Mouse (Mus musculus): ENCODE results near the gene Nolc1.
A peak's percentile ranks its signal among the peaks of the same experiment; 100 is the strongest.

Gene Nolc1

DNA sequence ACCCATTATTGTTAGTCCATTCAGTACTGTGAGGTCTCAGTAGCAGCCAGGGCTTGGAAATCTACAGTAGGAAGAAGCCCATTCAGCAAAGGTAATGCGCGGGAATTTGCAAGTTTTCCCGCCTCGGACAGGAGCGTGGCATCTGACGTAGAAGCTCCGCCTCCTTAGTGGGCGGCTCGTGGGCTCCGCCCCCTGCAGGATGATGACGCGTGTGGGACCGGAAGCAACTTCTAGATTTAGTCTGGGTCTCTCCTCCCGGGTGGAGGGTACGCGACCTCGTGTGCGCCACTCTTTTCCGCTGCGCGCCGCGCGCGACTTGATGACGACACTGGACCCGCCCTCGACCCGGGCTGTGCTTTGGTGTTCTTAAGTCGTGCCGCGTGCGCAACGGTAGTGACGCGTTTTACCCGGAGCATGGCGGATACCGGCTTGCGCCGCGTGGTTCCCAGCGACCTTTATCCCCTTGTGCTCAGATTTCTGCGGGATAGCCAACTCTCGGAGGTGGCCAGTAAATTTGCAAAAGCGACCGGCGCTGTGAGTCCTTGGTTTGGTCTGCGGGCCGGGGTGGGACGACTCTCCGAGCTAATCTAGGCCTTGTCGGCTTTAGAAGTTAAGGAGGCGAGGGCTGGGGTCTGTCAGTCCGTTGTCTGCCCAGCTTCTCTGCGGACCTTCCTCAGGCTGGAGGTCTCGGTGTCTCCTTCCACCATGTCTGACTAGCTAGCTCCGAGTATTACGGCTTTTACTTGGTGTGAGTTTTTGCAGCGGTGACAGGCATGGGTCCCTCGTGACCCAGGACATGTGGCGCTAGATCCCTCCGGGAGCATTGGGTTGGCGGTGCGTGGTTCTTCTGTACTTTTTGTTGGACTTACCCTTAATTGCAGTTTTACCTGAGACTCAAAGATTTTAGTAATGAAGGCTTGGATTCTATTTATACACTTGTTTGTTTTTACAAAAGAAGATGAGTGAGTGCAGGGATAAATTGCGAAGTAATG, at the start of gene Nolc1:
Gene Nolc1, plus strand, starts transcription at position 248 of the 992 bp plus-strand sequence.
- peak; percentile 100 for DNase-seq (ENCODE audit: low read depth, low spot score)

DNA sequence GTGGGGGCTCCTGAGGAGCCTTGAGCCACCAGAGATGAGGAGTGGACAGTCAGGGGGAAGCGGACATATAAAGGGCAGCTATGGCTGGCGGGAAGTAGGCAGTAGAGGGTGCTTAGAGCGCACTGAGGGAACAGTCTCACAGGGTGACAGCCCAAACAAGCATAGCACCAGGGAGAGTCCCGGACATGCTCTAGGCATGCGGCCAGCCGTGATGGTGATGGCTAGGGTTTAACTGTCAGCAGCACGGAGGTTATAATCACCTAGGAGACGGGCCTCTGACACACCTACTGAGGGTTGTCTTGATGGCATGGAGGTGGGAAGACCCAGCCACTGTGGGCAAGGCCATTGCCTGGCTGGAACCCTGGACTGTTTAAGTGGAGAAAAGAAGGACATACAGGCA, 49.1 kb upstream of the Nolc1 start:
- DNase-seq (ENCODE audit: low read depth, low spot score): no peak

DNA sequence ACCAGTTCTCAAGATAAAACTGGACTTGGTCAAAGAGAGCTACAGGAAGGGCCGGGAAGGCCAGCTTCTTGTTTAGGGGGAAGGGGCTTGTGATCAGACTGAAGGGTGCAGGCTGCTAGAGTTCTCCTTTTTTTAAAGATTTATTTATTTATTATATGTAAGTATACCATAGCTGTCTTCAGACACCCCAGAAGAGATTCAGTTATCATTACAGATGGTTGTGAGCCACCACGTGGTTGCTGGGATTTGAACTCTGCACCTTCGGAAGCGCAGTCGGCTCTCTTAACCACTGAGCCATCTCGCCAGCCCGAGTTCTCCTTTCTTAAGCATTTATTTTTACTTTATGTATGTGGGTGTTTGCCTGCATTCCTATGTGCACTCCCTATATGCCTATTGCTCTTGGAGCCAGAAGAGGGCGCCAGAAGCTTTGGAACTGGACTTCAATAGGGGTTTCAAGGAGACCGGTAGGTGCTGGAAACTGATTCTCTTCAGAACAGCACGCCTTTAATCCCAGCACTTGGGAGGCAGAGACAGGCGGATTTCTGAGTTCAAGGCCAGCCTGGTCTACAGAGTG, 46.8 kb upstream of the Nolc1 start:
- DNase-seq (ENCODE audit: low read depth, low spot score): peak; percentile 86

DNA sequence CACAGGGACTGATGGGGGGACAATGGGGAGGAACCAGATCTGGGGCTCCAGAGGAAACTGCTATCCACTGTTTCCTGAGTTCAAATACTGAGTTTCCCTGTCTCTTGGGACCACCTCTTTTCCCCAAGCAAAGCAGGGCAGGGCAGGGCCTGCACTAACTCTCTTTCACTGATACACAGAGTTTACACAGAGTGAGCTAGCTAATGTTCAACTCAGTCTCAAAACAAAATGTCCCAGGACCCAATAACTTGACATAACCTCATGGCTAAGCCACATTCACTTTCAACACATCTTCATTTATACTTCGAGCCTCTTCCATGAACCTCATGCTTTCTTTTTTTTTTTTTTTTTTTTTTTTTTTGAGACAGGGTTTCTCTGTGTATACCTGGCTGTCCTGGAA, 46.0 kb upstream of the Nolc1 start:
- DNase-seq (ENCODE audit: low read depth, low spot score): no peak

DNA sequence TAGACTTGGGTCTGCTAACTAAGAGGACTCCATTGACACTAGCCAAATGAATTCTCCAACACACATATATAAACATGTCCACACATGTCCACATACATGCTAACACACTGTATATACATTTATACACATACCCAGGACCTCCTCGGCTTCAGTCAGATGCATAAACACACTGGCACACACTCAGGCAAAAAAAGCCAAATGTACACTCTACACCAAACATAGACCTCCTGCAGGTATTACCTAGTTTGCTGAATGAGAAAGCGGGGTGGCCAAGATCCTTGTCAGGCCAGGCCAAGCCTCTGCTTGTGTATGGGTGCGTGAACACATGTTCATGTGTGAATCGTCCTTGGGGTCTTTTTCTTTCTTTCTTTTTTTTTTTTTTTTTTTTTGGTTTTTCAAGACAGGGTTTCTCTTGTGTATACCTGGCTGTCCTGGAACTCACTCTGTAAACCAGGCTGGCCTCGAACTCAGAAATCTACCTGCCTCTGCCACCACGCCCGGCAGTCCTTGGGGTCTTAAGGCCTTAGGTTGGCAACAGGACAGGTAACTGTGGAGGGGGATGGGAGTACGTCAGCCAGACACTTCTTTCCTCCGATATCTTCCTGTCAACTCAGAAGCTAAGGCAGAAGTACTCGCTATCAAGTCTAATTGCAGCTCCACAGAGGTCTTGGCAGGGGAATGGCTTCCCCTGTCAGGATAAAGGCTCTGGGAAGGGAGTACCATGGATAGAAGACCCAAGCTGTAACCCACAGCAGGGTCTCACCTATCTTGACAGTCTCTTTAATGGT, 45.3 kb upstream of the Nolc1 start:
- DNase-seq (ENCODE audit: low read depth, low spot score): no peak

DNA sequence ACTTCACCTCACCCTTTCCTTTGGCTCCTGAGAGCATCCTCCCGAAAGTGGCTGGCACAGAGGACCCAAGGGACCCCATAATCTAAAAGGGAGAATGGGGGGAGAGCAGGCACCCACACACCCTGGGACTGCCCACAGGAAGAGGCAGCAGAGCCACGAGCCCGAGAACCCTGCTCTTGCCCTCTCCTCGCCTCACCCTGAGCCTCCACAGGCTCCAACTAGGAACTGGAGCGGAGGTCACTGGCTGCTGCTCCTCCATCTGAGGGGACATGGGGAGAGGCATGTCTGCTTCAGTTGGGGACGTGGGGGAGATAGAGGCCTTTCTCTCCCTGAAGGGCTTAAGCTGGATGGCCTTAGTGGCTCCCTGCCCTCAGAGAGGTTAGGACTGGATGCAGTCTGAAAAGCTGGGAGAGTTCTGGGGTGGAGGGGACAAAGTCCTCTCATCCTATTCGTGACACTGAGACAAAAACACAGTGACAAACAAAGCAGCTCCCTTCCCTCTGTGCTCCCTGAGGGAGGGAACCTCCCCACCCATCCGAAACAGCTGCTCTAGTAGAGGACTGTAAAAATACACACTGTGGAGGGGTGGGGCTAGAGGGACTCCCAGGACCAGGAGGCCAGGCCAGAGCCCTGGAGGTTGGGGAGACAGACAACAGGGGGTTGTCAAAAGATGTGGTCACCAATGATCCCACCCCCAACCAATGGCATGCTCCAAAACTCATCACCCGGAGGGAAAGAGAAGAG, 43.8 kb upstream of the Nolc1 start:
- no peak for DNase-seq (ENCODE audit: low read depth, low spot score)

DNA sequence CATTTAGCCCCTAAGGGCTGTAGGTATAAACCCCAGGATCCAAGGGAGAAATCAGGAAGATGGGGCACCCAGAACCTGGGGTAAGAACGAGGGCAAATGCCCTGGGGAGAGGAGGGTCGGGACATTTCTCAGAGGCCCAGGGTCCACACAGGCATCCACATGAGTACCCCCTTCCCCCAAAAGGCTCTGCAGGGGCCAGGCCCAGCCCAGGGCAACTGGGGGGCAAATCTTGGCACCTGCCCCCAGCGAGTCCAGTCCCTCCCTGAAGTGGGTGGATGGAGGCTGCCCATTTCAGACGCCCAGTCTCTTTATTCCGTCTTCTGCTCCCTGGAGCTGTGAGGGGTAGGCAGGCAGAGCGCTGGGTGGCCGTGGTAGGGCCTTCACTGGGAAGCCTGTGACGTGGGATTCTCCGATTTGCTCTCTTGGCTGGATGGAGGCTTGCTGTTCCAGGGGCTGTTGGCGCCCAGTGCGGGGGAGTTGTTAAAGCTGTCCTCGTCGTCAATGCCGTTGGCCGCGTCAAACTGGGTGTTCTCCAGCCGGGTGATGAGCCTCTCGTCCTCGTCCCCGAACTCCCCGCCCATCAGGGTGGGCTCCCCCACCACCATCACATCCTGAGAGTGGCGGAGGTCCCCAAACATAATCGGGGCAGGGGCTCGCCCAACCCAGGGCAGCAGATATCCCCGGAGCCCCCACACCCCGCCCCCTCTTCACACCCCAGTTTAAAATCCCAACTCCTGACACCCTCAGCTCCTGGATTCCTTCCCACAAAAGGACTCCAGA, 42.7 kb upstream of the Nolc1 start:
- DNase-seq (ENCODE audit: low read depth, low spot score): no peak

DNA sequence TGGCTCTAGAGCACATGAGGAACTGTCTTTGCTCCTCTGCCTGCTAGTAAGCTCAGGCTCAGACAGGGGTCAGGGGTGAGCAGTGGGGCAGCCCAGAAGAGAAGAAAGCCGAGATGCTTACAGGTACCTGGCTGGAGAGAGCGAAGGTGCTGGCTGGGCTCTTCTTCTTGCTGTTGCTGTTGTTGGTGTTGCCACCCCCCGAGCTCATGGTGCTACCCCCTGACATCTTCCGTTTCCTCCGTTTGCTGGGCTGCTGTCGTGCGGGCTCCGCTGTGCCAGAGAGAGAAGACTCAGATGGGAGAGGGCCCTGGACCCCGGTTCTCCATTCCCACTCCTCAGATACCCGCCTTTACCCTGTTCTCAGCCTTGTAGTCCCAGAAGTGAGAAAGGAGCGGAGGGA, 41.8 kb upstream of the Nolc1 start:
- DNase-seq (ENCODE audit: low read depth, low spot score): no peak

DNA sequence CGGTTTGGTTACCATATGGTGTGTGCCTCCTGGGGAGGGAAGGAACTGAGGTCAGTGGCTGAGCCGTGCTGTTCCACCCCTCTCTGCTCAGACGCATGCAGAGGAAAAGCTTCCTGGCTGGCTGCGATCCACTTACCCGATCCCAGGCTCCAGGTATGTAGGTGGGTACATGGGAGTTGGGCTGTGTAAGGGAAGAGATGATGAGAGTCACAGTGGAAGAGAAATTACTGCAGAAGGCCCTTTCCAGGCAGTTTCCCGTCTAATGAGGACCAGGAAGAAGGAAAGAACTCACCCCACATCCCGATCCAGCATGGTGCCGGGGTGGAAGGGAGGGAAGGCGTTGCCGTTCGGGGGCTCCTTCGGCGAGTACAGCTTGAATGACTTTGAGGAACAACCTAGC, 39.7 kb upstream of the Nolc1 start:
- DNase-seq (ENCODE audit: low read depth, low spot score): no peak

DNA sequence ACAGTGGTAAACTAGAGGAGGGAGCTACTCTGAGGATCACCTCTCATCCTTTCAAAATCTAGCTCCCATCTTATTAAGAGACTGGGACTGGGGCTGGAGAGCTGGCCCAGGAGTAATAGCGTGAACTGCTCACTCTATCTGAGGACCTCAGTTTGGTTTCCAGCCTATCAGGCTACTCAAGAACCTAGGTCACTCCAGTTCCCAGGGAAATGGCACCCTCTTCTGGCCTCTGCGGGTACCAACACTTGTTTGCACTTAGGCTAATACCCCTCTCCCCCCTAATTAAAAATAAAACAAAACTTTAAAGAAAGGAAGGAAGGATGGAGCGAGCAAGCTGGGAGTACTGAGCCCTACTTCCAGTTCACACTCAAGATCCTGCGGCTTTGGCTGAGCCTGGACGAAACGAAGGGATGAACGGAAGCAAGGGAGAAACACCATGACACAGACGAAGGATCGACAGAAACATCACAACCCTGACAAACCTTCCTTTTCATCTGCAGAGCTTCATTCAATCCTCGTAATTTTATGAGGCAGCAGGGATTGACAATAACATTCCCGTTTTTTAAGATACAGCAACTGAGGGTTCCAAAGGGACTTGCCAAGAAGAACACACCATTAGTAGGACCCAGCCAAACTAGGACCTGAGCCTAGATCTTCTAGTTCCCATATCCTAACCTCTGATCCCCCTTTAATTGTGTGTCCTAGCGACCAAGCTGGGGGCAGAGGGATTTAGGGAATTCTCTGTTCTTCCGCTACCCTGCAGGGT, 39.0 kb upstream of the Nolc1 start:
- peak; percentile 79 for DNase-seq (ENCODE audit: low read depth, low spot score)

DNA sequence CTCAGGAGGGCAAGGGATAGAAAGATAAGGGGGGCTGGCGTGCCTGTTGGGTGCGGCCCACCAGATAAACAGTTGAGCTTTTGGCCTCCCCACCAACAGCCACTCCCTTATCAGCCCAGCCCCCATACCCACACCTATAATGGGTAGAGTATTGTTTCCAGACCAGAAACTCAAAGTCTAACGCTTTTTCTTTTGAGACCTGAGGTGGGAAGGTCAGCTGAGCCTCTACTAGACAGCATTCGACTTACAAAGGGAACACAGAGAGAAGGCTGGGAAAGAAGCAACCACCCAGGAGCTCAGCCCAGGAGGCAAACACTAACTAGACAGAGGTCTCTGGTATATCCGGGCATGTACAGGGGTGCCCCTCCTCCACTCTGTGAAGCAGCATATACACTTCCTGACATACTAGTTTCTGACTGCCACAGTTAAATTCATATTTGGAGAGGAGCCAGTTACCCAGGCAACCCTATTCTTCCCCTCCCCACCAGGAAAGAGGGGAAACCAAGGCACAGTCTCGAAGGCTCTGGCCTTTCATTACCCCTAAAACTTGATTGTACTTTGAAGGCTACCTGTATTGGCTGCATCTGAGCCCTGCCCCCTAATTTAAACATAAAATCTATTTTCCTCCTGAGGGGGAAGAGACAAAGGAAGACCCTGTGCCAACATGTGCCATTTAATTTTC, 38.3 kb upstream of the Nolc1 start:
- peak; percentile 95 for DNase-seq (ENCODE audit: low read depth, low spot score)

DNA sequence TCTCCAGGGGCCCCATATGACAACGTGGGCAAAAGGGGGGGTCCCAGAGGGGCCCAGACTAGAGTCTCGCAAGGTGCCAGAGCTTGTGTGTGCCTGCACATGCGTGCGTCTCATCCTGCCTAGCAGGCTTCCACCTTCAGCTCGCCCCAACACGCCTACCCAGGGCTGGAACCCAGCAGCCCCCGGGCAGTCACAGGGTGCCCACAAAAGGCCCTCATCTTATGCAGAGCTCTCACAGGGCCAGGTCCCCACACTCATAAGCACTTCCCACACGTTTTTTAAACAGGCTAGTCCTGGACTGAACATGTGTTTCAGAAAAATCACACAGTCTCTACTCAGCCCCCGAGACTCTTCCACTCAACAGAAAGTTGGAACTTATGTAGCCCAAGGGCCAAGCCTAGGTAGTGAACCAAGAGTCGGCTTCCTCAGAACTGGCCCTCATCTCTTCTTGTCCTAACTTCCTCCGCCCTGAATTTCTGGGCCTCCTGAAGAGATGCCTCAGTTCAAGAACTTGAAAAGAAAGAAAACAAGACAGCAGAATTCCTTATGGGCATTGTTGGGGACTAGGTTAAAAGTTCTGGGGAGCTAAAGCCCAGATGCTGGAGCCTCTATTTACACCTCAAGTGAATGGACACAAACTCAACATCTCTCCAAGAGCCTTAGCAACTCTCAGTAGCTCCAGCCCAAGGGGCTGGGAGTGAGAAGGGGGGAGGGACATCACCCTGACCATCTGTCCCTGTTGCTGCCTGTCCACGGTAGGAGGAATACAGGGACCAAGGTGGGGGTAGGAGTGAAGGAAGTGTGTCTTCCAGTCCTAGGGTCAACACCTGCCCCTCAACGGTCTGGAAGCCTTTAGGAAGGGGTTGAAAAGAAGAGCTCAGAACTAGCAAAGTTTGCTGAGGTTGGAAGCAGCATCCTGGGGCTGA, 37.5 kb upstream of the Nolc1 start:
- no peak for DNase-seq (ENCODE audit: low read depth, low spot score)

DNA sequence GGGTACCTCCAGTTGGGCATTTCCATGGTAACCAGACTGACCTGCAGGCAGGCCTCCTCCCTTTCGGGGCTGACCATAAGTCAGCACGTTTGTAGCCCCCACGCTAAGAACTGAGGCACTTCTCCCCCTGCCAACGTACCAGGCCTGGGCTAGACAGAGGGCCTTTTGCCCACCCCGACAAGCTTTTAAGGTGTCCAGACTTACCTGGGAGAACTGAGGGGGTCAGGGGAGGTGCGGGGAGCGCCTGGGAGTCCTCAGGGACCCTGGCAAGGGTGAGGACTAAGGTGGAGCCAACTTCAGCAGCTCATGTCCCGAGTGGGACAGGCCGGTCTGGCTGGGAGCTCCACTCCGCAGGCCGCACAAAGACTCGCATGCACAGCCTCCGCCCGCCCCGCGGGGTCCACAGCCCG, 36.8 kb upstream of the Nolc1 start:
- DNase-seq (ENCODE audit: low read depth, low spot score): no peak

DNA sequence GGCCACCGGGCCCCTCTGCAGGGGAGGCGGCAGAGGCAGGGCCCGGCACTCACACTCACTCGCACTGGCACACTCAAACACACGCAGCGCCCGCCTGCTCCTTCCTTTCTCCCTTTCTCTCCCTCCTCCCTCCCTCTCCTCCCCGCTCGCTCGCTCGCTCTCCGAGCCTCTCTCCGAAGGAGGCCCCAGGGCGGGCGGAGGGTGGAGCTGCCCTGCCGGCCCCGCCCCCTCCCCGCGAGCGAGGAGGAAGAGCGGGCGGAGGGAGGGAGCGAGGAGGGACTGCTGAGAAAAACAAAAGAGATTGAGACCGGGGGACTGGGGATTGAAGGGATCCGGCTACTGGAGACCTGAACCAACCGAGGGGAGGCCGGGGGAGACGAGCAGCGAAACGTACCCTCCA, 36.2 kb upstream of the Nolc1 start:
- peak; percentile 90 for DNase-seq (ENCODE audit: low read depth, low spot score)

DNA sequence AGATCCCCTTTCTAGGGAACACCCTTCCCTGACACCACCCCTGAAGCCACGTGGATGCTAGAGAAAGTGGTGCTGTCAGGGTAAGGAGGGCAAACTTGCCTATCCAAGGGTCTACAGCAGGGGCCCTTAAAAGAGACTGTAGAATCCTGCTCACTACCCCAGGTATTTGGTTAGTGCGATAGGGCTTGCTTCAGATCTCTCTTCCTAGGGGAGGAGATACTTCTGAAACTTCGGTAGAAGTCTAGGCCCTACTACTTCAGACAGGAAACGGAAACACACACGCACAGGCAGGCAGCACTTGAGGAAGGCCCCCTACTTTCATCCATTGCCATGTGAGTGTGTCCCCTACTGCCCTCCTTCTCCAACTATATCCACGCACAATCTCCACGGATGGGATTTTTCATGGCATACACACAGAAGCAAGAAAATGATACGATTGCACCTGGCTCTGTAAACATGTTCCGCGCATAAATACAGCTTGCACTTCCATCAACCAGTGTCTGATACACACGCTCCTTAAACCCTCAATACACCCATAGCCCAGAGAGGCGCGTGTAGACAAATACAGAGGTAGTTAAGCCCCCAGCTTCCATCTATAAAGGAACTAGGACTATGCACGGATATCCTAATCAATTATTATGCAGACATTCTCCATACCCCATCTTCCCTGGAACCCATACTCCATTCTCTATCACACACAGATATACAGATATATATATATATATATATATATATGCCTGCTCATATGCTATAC, 35.3 kb upstream of the Nolc1 start:
- no peak for DNase-seq (ENCODE audit: low read depth, low spot score)

DNA sequence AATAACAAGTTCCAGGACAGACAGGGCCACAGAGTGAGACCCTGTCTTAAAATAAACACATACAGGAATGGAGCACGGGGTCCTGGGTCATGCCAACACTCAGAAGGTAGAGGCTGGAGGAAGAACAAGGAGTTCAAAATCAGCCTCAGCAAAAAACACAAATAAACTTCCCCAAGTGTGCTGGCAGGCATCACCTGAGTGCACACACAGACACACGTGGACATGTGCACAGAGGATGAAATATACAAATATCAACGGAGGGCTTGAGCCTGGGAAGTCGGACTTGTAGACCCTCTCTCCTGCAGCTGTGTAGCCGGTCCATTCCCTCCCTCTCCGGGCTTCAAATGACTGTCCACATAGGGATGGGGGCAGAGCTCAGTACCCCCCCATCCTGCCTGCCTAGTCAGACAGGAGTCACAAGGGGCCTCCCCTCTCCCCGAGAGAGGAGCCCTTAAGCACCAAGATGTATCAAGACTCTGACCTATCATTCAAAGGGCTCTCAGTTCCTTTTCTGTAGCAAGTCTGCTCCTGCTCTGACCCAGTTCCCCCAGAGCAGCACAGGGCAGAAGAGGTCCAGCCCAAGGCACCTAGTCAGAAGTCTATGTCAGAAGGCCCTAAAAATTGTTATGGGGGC, 34.2 kb upstream of the Nolc1 start:
- DNase-seq (ENCODE audit: low read depth, low spot score): no peak

DNA sequence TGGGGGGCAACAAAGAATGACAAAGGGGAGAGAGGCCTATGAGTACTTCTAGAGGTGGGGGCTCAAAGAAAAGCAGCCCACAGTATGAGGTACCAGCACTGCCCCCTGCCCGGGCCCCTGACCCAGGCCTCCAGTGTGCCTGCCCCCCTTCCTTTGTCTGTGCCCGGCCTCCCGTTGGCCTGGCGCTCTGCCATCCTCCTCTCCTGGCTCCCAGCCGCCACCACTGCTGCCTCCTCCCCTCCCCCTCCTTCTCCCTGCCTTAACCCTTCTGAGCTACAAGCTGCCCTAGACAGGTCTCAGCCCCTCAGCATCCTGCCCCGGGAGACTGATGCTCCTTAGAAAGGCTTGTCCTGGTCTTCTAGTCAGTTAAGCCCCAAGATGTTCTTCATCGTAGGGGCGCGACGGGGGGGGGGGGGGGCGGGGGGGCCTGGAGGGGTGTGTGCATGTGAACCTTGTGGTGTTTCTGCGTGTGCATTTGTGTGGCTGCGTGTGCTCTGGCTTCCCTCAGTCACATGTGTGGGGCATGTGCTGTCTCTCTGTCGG, 33.7 kb upstream of the Nolc1 start:
- DNase-seq (ENCODE audit: low read depth, low spot score): peak; percentile 73

Measured in ES-CJ7 (cell line).